Mouse (Mus musculus): ENCODE results near the gene Mpc1.

DNA sequence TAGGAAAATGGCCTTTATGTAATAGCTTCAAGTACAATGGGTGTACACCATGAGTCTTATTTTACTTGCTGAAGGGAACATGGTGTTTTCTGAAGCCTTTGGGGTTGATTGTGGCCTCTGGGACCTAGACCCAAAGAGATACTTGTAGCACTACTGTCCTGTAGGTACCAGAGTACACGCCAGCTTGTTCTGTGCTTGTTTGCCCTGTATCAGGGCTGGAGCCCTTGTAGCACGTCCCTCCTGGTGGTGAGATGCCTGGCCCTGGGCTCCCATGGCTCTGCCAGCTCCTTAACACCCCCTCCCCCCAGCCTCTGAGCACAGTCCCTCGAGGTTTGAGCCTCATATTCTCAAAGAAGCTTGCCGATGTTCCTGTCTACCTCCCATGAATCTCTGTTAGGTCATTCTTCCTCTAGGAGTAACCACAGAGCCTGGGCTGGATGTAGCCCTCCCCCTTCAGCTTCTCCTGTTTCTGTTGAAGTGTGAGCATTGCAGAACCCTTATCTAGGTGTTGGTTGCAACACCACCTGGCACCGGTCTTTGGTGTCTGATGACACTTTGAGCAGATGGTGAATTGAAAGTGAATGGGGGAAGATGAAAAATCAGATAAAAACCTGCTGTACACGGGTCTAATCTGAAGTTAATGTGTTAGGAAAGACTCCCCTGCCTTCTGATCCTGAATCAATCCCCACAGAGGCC, 10.5 kb upstream of the Mpc1 start:
- no peak for TF ChIP-seq CTCF (IDR thresholded peaks at IDR 0.05; ENCODE audit: low read depth)
- TF ChIP-seq EP300 (IDR thresholded peaks at IDR 0.05; ENCODE audit: low read depth) = no peak
